Mouse (Mus musculus) embryonic facial prominence, embryonic 13.5 days (tissue): Measurements from ENCODE around the gene Paxbp1. TPM values are rescaled to one million over a fixed set of nuclear protein-coding genes. Genes with fewer than 3 reads are reported as not detected.

Experiments
- ATAC-seq: fragments of 200-750 bp; cut with Nextera tagmentation; 2 replicates; pipeline ENCODE4 v1.8.0; 2017; ENCODE audit warnings: low read depth; ENCODE audit not compliant: insufficient number of reproducible peaks, insufficient read depth, low FRiP score, low TSS enrichment
- H3K27ac ChIP-seq: fragments of 300-500 bp; sonication (generic); 2 replicates; pipeline ENCODE4 v1.5.1; 2015; ENCODE audit warnings: moderate library complexity, mild to moderate bottlenecking, inconsistent platforms
- H3K27me3 ChIP-seq: fragments of 300-500 bp; sonication (generic); 2 replicates; pipeline ENCODE4 v1.6.1; 2015; ENCODE audit warnings: mild to moderate bottlenecking, inconsistent platforms
- H3K36me3 ChIP-seq: fragments of 300-500 bp; sonication (generic); 2 replicates; pipeline ENCODE4 v1.6.1; 2015; ENCODE audit warnings: mild to moderate bottlenecking, inconsistent platforms
- H3K4me1 ChIP-seq: fragments of 300-500 bp; sonication (generic); 2 replicates; pipeline ENCODE4 v1.6.1; 2015; ENCODE audit warnings: inconsistent platforms
- H3K4me2 ChIP-seq: fragments of 300-500 bp; sonication (generic); 2 replicates; pipeline ENCODE4 v1.6.1; 2015; ENCODE audit warnings: moderate library complexity, mild to moderate bottlenecking, inconsistent platforms
- H3K4me3 ChIP-seq: fragments of 300-500 bp; sonication (generic); 2 replicates; pipeline ENCODE4 v1.5.1; 2015; ENCODE audit warnings: mild to moderate bottlenecking, inconsistent platforms
- H3K9ac ChIP-seq: fragments of 300-500 bp; sonication (generic); 2 replicates; pipeline ENCODE4 v1.6.1; 2015; ENCODE audit warnings: mild to moderate bottlenecking, inconsistent platforms
- H3K9me3 ChIP-seq: fragments of 300-500 bp; sonication (generic); 2 replicates; pipeline ENCODE4 v1.6.1; 2016; ENCODE audit warnings: inconsistent platforms
- WGBS: fragments of 180-500 bp; shearing (Covaris S2); methylation state at CpG from one replicate; pipeline ENCODE4 v1.1.7; 2015; ENCODE audit warnings: mixed read lengths; 5-methylcytosine and 5-hydroxymethylcytosine counted together
- polyA plus RNA-seq: library from polyadenylated mRNA; unstranded; fragments of >200 nt; fragmentation: Nextera tagmentation; extraction: Ambion mirVana; gene quantifications from 2 replicates; pipeline ENCODE4 v1.2.1, GENCODE M21; 2015

The Paxbp1 gene
- polyA plus RNA-seq, 1 experiment from 2014 or later, result 71.6 TPM

- WGBS, result 41% methylated on average over 12 of the region's 12 CpGs
- Histone ChIP-seq H3K9me3 (no peaks in the 10 kb centered on the region), H3K4me2 (no peak overlapping the region), H3K4me3 (no peak overlapping the region), H3K4me1 (0 out of 2 replicates have a peak, but pooled peaks cover 4% of the 10 kb centered on the region), H3K27ac (no peak overlapping the region), H3K27me3 (peaks cover 30% of the 10 kb centered on the region), H3K36me3 (no peaks in the 10 kb centered on the region), H3K9ac (no peak overlapping the region)
- ATAC-seq, result no peak
These were observed 24.6 kb upstream of the Paxbp1 start for GRCm38 (mm10) chr16:91068969-91069368.

- Histone ChIP-seq H3K27ac (no peak overlapping the region), H3K4me2 (no peak overlapping the region), H3K27me3 (peaks cover 30% of the 10 kb centered on the region), H3K4me3 (no peak overlapping the region), H3K9me3 (no peaks in the 10 kb centered on the region), H3K36me3 (no peaks in the 10 kb centered on the region), H3K9ac (no peak overlapping the region), H3K4me1 (0 out of 2 replicates have a peak, but pooled peaks cover 4% of the 10 kb centered on the region)
- WGBS, result 96% methylated on average over 1 of the region's 1 CpGs
- ATAC-seq, result no peak
These were observed 22.8 kb upstream of the Paxbp1 start for GRCm38 (mm10) chr16:91067122-91067521.

- H3K4me1 ChIP-seq, result 0 out of 2 replicates have a peak, but pooled peaks cover 4% of the 10 kb centered on the region
- no peak overlapping the region for H3K9ac ChIP-seq
- no peak overlapping the region for H3K4me2 ChIP-seq
- no peak overlapping the region for H3K27ac ChIP-seq
- no peak overlapping the region for H3K4me3 ChIP-seq
- no peaks in the 10 kb centered on the region for H3K9me3 ChIP-seq
- H3K36me3 ChIP-seq, result no peaks in the 10 kb centered on the region
- peaks cover 18% of the 10 kb centered on the region for H3K27me3 ChIP-seq
- 81% methylated on average over 12 of the region's 12 CpGs for WGBS
- no peak for ATAC-seq
These were observed 20.4 kb upstream of the Paxbp1 start for GRCm38 (mm10) chr16:91064583-91065365.

- Histone ChIP-seq H3K4me2 (no peak overlapping the region), H3K9me3 (no peaks in the 10 kb centered on the region), H3K4me3 (no peak overlapping the region), H3K9ac (no peak overlapping the region), H3K27me3 (peaks cover 14% of the 10 kb centered on the region), H3K27ac (no peak overlapping the region), H3K4me1 (0 out of 2 replicates have a peak, but pooled peaks cover 1% of the 10 kb centered on the region), H3K36me3 (no peaks in the 10 kb centered on the region)
- 94% methylated on average over 10 of the region's 10 CpGs for WGBS
- no peak for ATAC-seq
These were observed 19.4 kb upstream of the Paxbp1 start for GRCm38 (mm10) chr16:91063786-91064185.

GRCm38 (mm10) chr16:91061531-91062318 is 17.4 kb upstream of the Paxbp1 start:
- H3K36me3 ChIP-seq, result no peaks in the 10 kb centered on the region
- H3K4me2 ChIP-seq, result no peak overlapping the region
- H3K27me3 ChIP-seq, result peaks cover 11% of the 10 kb centered on the region; the same call in 1 of the 2 replicates
- no peak overlapping the region for H3K9ac ChIP-seq
- no peaks in the 10 kb centered on the region for H3K4me1 ChIP-seq
- no peak overlapping the region for H3K27ac ChIP-seq
- H3K9me3 ChIP-seq, result no peaks in the 10 kb centered on the region
- 75% methylated on average over 13 of the region's 13 CpGs for WGBS
- no peak for ATAC-seq
- no peak overlapping the region for H3K4me3 ChIP-seq

GRCm38 (mm10) chr16:91057741-91058140 is 13.4 kb upstream of the Paxbp1 start:
- peaks cover 10% of the 10 kb centered on the region; the same call in 1 of the 2 replicates for H3K4me1 ChIP-seq
- H3K4me2 ChIP-seq, result no peak overlapping the region
- H3K9me3 ChIP-seq, result no peaks in the 10 kb centered on the region
- H3K27ac ChIP-seq, result no peak overlapping the region
- no peak overlapping the region for H3K4me3 ChIP-seq
- H3K27me3 ChIP-seq, result peaks cover 11% of the 10 kb centered on the region
- no peaks in the 10 kb centered on the region for H3K36me3 ChIP-seq
- ATAC-seq, result no peak
- H3K9ac ChIP-seq, result no peak overlapping the region
- 70% methylated on average over 6 of the region's 6 CpGs for WGBS

GRCm38 (mm10) chr16:91057261-91057660 is 12.9 kb upstream of the Paxbp1 start:
- Histone ChIP-seq H3K4me1 (peaks cover 10% of the 10 kb centered on the region; the same call in 1 of the 2 replicates), H3K9me3 (no peaks in the 10 kb centered on the region), H3K36me3 (no peaks in the 10 kb centered on the region), H3K4me3 (no peak overlapping the region), H3K9ac (no peak overlapping the region), H3K4me2 (no peak overlapping the region), H3K27ac (no peak overlapping the region), H3K27me3 (peaks cover 11% of the 10 kb centered on the region)
- WGBS, result 88% methylated on average over 4 of the region's 4 CpGs
- no peak for ATAC-seq

- Histone ChIP-seq H3K27me3 (peaks cover 15% of the 10 kb centered on the region), H3K4me1 (peaks cover 10% of the 10 kb centered on the region; the same call in 1 of the 2 replicates), H3K27ac (no peak overlapping the region), H3K9ac (no peak overlapping the region), H3K4me2 (no peak overlapping the region), H3K4me3 (no peak overlapping the region), H3K36me3 (no peaks in the 10 kb centered on the region), H3K9me3 (no peaks in the 10 kb centered on the region)
- 54% methylated on average over 16 of the region's 16 CpGs for WGBS
- ATAC-seq, result no peak
These were observed 11.9 kb upstream of the Paxbp1 start for GRCm38 (mm10) chr16:91056043-91056821.

- WGBS, result 63% methylated on average over 5 of the region's 5 CpGs
- Histone ChIP-seq H3K4me3 (no peak overlapping the region), H3K27ac (no peak overlapping the region), H3K9ac (no peak overlapping the region), H3K4me1 (peaks cover 10% of the 10 kb centered on the region; the same call in 1 of the 2 replicates), H3K4me2 (no peak overlapping the region), H3K27me3 (peaks cover 15% of the 10 kb centered on the region), H3K36me3 (no peaks in the 10 kb centered on the region), H3K9me3 (no peaks in the 10 kb centered on the region)
- no peak for ATAC-seq
These were observed 10.8 kb upstream of the Paxbp1 start for GRCm38 (mm10) chr16:91055150-91055549.

- ATAC-seq, result no peak
- Histone ChIP-seq H3K27me3 (peaks cover 15% of the 10 kb centered on the region), H3K9me3 (no peaks in the 10 kb centered on the region), H3K36me3 (no peaks in the 10 kb centered on the region), H3K4me2 (0 out of 2 replicates have a peak overlapping the region, but pooled peaks have one; percentile 16), H3K4me1 (peaks cover 10% of the 10 kb centered on the region; the same call in 1 of the 2 replicates), H3K27ac (no peak overlapping the region), H3K9ac (no peak overlapping the region), H3K4me3 (no peak overlapping the region)
- 43% methylated on average over 8 of the region's 8 CpGs for WGBS
These were observed 9.3 kb upstream of the Paxbp1 start for GRCm38 (mm10) chr16:91053599-91053998.

- no peak for ATAC-seq
- peak overlapping the region; percentile 70 for H3K4me2 ChIP-seq
- no peak overlapping the region for H3K27ac ChIP-seq
- H3K4me3 ChIP-seq, result no peak overlapping the region
- peaks cover 10% of the 10 kb centered on the region for H3K36me3 ChIP-seq
- WGBS, result 59% methylated on average over 8 of the region's 8 CpGs
- H3K9ac ChIP-seq, result no peak overlapping the region
- peaks cover 16% of the 10 kb centered on the region for H3K4me1 ChIP-seq
- no peaks in the 10 kb centered on the region for H3K9me3 ChIP-seq
- no peaks in the 10 kb centered on the region; the same call in 1 of the 2 replicates for H3K27me3 ChIP-seq
These were observed 1.2 kb upstream of the Paxbp1 start for GRCm38 (mm10) chr16:91045511-91045910.
